Mouse (Mus musculus) E14TG2a.4 (cell line): Measurements from ENCODE around the gene Atg13.

ENCODE experiments used
- CTCF ChIP-seq: conservative IDR thresholded peaks from 2 replicates; pipeline ENCODE4 v1.5.1; 2014; ENCODE audit warnings: low read length
- NANOG ChIP-seq: IDR thresholded peaks from 2 replicates; pipeline ENCODE4 v1.6.1; 2014; ENCODE audit warnings: borderline replicate concordance, low read length, mixed read lengths
- POU5F1 ChIP-seq: IDR thresholded peaks from 2 replicates; pipeline ENCODE4 v1.6.1; 2014; ENCODE audit warnings: low read length, borderline replicate concordance

- TF ChIP-seq CTCF: peak; percentile 58
- no peak for TF ChIP-seq POU5F1
- TF ChIP-seq NANOG: no peak
Measured at GRCm38 (mm10) chr2:91682850-91683249, 27.5 kb downstream of the Atg13 start.
